Mouse (Mus musculus) hindbrain, embryonic 12.5 days (tissue): ENCODE measurements at regions not wholly inside any gene's neighbourhood (a gene's known extent, or its start where the extent isn't known, plus 50 kb on each side); places are given as distances from the start of the nearest gene placed in this dataset.

Experiments
- ATAC-seq: fragments of 200-750 bp; cut with Nextera tagmentation; 2 replicates; pipeline ENCODE4 v1.8.0; 2017; ENCODE audit warnings: moderate TSS enrichment; ENCODE audit not compliant: low FRiP score
- H3K27ac ChIP-seq: fragments of 300-500 bp; sonication (generic); 2 replicates; pipeline ENCODE4 v1.5.1; 2016; ENCODE audit warnings: mild to moderate bottlenecking
- H3K27me3 ChIP-seq: fragments of 300-500 bp; sonication (generic); 2 replicates; pipeline ENCODE4 v1.6.1; 2016; ENCODE audit warnings: mild to moderate bottlenecking
- H3K36me3 ChIP-seq: fragments of 300-500 bp; sonication (generic); 2 replicates; pipeline ENCODE4 v1.6.1; 2016; ENCODE audit warnings: mild to moderate bottlenecking
- H3K4me1 ChIP-seq: fragments of 300-500 bp; sonication (generic); 2 replicates; pipeline ENCODE4 v1.6.1; 2016
- H3K4me2 ChIP-seq: fragments of 300-500 bp; sonication (generic); replicated peaks from 2 replicates; pipeline ENCODE4 v1.6.1; 2016; ENCODE audit warnings: mild to moderate bottlenecking
- H3K4me3 ChIP-seq: fragments of 300-500 bp; sonication (generic); 2 replicates; pipeline ENCODE4 v1.5.1; 2016; ENCODE audit warnings: mild to moderate bottlenecking
- H3K9ac ChIP-seq: fragments of 300-500 bp; sonication (generic); 2 replicates; pipeline ENCODE4 v1.6.1; 2016; ENCODE audit warnings: mild to moderate bottlenecking, moderate library complexity
- H3K9me3 ChIP-seq: fragments of 300-500 bp; sonication (generic); replicated peaks from 2 replicates; pipeline ENCODE4 v1.6.1; 2016; ENCODE audit warnings: mild to moderate bottlenecking
- WGBS: fragments of 180-500 bp; shearing (Covaris S2); methylation state at CpG from one replicate; pipeline ENCODE4 v1.1.7; 2016; 5-methylcytosine and 5-hydroxymethylcytosine counted together

GRCm38 (mm10) chr12:77083760-77084159, 121.8 kb upstream of the Max start:
- Histone ChIP-seq H3K4me1 (no peaks in the 10 kb centered on the region), H3K27ac (no peak overlapping the region), H3K27me3 (no peaks in the 10 kb centered on the region), H3K4me3 (no peak overlapping the region), H3K4me2 (no peak overlapping the region), H3K9me3 (no peaks in the 10 kb centered on the region), H3K9ac (no peak overlapping the region), H3K36me3 (no peaks in the 10 kb centered on the region)
- ATAC-seq = no peak
- WGBS = 86% methylated on average over 6 of the region's 6 CpGs

DNA sequence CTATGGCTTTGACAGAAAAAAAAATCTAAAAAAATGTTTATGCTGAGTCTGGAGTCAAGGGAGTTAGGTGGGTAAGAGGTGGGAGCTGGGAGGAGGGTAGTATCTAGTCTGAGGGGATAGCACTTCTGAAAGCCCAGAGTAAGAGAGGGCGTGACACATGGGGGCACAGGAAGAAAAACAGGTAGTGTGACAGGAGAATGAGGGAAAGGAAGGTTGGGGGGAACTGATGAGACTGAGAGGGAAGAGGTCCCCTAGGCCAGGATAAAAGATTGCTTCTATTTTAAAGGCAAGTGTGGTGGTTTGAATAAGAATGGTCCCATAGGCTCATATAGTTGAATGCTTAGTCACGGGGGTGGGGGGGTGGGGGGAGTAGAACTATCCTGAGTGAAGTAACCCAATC, 119.8 kb upstream of the Max start:
- Histone ChIP-seq H3K27ac (no peak overlapping the region), H3K4me3 (no peak overlapping the region), H3K9ac (no peak overlapping the region), H3K4me2 (no peak overlapping the region), H3K4me1 (no peaks in the 10 kb centered on the region), H3K36me3 (no peaks in the 10 kb centered on the region), H3K9me3 (no peaks in the 10 kb centered on the region), H3K27me3 (no peaks in the 10 kb centered on the region)
- WGBS = 84% methylated on average over 2 of the region's 2 CpGs
- ATAC-seq = no peak

DNA sequence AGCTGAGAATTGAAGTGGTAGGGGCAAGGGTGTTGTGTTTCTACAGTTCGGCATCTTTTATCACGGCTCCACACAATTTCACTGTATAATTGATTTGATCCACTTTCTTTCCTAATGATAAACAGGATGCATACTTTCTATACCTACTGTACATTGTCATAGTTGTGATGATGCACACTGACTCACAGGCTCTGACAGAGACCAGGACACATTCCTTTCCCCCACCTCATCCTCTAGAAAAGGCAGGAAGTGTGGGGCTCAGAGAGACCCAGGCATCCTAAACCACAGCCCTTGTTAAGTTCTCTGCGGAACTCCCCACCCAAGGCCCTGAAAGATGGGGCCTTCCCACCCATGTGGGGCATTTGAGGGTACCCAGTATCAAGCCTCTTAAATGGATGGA, 117.5 kb upstream of the Max start:
- no peak overlapping the region for H3K27ac ChIP-seq
- WGBS = 88% methylated on average over 3 of the region's 3 CpGs
- no peak overlapping the region for H3K9ac ChIP-seq
- no peak overlapping the region for H3K4me3 ChIP-seq
- no peak overlapping the region for H3K4me2 ChIP-seq
- no peaks in the 10 kb centered on the region for H3K4me1 ChIP-seq
- no peaks in the 10 kb centered on the region for H3K36me3 ChIP-seq
- no peaks in the 10 kb centered on the region for H3K27me3 ChIP-seq
- ATAC-seq = no peak
- no peaks in the 10 kb centered on the region for H3K9me3 ChIP-seq

GRCm38 (mm10) chr12:77076678-77077077, 114.7 kb upstream of the Max start:
- Histone ChIP-seq H3K9me3 (no peaks in the 10 kb centered on the region), H3K9ac (no peak overlapping the region), H3K27me3 (no peaks in the 10 kb centered on the region), H3K4me1 (no peaks in the 10 kb centered on the region), H3K4me3 (no peak overlapping the region), H3K27ac (no peak overlapping the region), H3K4me2 (no peak overlapping the region), H3K36me3 (no peaks in the 10 kb centered on the region)
- WGBS = 92% methylated on average over 5 of the region's 5 CpGs
- ATAC-seq = no peak

DNA sequence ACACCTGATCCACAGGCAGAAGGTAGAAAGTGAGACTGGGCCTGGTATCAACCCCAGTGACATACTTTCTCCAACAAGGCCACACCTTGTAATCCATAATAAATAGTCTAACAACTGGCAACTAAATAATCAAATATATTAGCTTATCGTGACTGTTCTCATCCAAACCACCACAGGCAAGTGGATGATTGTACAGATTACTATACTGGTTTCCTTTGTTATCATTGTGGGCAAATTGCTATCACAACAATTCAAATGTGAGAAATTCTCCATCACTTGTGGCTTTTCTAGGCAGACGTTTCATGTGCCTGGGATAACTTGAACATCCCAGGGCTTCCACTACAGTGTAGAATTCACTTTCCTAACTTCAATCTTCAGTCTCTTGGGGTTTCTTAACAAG, 112.6 kb upstream of the Max start:
- Histone ChIP-seq H3K36me3 (no peaks in the 10 kb centered on the region), H3K27me3 (no peaks in the 10 kb centered on the region), H3K27ac (no peak overlapping the region), H3K9ac (no peak overlapping the region), H3K4me2 (no peak overlapping the region), H3K4me3 (no peak overlapping the region), H3K4me1 (no peaks in the 10 kb centered on the region), H3K9me3 (no peaks in the 10 kb centered on the region)
- WGBS = 86% methylated on average over 2 of the region's 2 CpGs
- ATAC-seq = no peak

GRCm38 (mm10) chr12:77071700-77072099, 109.7 kb upstream of the Max start:
- no peak for ATAC-seq
- WGBS = 77% methylated on average over 1 of the region's 1 CpGs
- Histone ChIP-seq H3K36me3 (no peaks in the 10 kb centered on the region), H3K4me3 (no peak overlapping the region), H3K27ac (no peak overlapping the region), H3K4me2 (no peak overlapping the region), H3K9ac (no peak overlapping the region), H3K9me3 (no peaks in the 10 kb centered on the region), H3K4me1 (no peaks in the 10 kb centered on the region), H3K27me3 (no peaks in the 10 kb centered on the region)

GRCm38 (mm10) chr12:77067938-77068337, 105.9 kb upstream of the Max start:
- no peaks in the 10 kb centered on the region for H3K27me3 ChIP-seq
- no peak overlapping the region for H3K4me3 ChIP-seq
- WGBS = 88% methylated on average over 5 of the region's 5 CpGs
- H3K9me3 ChIP-seq = 0 out of 2 replicates have a peak, but pooled peaks cover 3% of the 10 kb centered on the region
- no peaks in the 10 kb centered on the region for H3K36me3 ChIP-seq
- H3K27ac ChIP-seq = no peak overlapping the region
- no peaks in the 10 kb centered on the region for H3K4me1 ChIP-seq
- no peak for ATAC-seq
- H3K9ac ChIP-seq = no peak overlapping the region
- no peak overlapping the region for H3K4me2 ChIP-seq

DNA sequence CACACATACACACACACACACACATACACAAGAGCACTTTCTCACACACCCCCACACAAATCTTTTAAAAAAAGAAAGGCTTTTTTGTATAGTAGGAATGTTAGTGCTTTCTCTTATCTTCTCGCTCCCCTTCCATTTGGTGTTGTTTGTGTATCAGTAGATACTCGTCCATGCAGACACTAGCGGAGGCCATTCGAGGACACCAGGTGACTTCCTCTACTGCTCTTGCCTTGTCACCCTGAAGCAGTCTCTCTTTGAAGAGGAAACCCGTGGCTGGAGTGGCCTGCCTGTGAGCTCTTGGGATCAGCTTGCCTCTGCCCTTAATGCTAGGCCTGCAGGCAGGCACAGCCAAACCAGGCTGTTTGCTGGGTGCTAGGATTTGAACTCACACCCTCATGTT, 105.1 kb upstream of the Max start:
- no peaks in the 10 kb centered on the region for H3K36me3 ChIP-seq
- H3K9ac ChIP-seq = no peak overlapping the region
- 0 out of 2 replicates have a peak, but pooled peaks cover 3% of the 10 kb centered on the region for H3K9me3 ChIP-seq
- WGBS = 78% methylated on average over 5 of the region's 5 CpGs
- no peak overlapping the region for H3K4me3 ChIP-seq
- no peaks in the 10 kb centered on the region for H3K27me3 ChIP-seq
- no peak for ATAC-seq
- H3K4me2 ChIP-seq = no peak overlapping the region
- H3K27ac ChIP-seq = no peak overlapping the region
- no peaks in the 10 kb centered on the region for H3K4me1 ChIP-seq

GRCm38 (mm10) chr12:77065645-77066512, 103.9 kb upstream of the Max start:
- Histone ChIP-seq H3K4me1 (no peaks in the 10 kb centered on the region), H3K9me3 (0 out of 2 replicates have a peak, but pooled peaks cover 3% of the 10 kb centered on the region), H3K4me2 (no peak overlapping the region), H3K27ac (no peak overlapping the region), H3K36me3 (no peaks in the 10 kb centered on the region), H3K4me3 (no peak overlapping the region), H3K27me3 (no peaks in the 10 kb centered on the region), H3K9ac (no peak overlapping the region)
- no peak for ATAC-seq
- WGBS = 72% methylated on average over 6 of the region's 6 CpGs

GRCm38 (mm10) chr12:77064048-77064447, 102.0 kb upstream of the Max start:
- Histone ChIP-seq H3K27me3 (no peaks in the 10 kb centered on the region), H3K36me3 (no peaks in the 10 kb centered on the region), H3K4me2 (no peak overlapping the region), H3K4me1 (peaks cover 11% of the 10 kb centered on the region; the same call in 1 of the 2 replicates), H3K27ac (no peak overlapping the region), H3K9me3 (0 out of 2 replicates have a peak, but pooled peaks cover 3% of the 10 kb centered on the region), H3K9ac (no peak overlapping the region), H3K4me3 (no peak overlapping the region)
- 61% methylated on average over 4 of the region's 4 CpGs for WGBS
- no peak for ATAC-seq

DNA sequence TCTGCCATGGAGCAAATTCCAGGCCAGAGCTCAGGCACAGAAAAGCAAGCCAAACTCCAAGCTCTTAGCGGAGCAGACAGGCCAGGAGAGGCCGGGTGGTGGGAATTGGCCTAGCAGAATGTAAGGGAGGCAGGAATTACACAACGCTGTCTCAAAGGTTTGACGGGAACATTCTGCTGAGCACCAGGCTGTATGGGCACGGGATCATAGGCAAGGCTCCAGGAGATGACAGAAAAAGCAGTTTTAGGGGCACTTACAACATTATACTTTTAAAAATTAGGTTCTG, 99.5 kb upstream of the Max start:
- H3K27me3 ChIP-seq = no peaks in the 10 kb centered on the region
- peaks cover 11% of the 10 kb centered on the region; the same call in 1 of the 2 replicates for H3K4me1 ChIP-seq
- no peak overlapping the region for H3K4me3 ChIP-seq
- H3K27ac ChIP-seq = no peak overlapping the region
- 0 out of 2 replicates have a peak, but pooled peaks cover 3% of the 10 kb centered on the region for H3K9me3 ChIP-seq
- H3K4me2 ChIP-seq = no peak overlapping the region
- H3K36me3 ChIP-seq = no peaks in the 10 kb centered on the region
- ATAC-seq = no peak
- 90% methylated on average over 5 of the region's 5 CpGs for WGBS
- no peak overlapping the region for H3K9ac ChIP-seq

GRCm38 (mm10) chr12:77060766-77061561, 99.0 kb upstream of the Max start:
- Histone ChIP-seq H3K4me2 (peak overlapping the region; percentile 32), H3K9me3 (0 out of 2 replicates have a peak, but pooled peaks cover 3% of the 10 kb centered on the region), H3K4me1 (peaks cover 11% of the 10 kb centered on the region; the same call in 1 of the 2 replicates), H3K9ac (no peak overlapping the region), H3K36me3 (no peaks in the 10 kb centered on the region), H3K4me3 (no peak overlapping the region), H3K27me3 (no peaks in the 10 kb centered on the region), H3K27ac (no peak overlapping the region; the same call in 1 of the 2 replicates)
- 65% methylated on average over 9 of the region's 9 CpGs for WGBS
- ATAC-seq = no peak
